Mouse (Mus musculus): ENCODE data around the gene Neb.

- TF ChIP-seq CTCF (IDR thresholded peaks at IDR 0.05; ENCODE audit: low read depth, low read length) (no peak), POLR2A (IDR thresholded peaks at IDR 0.05; ENCODE audit: borderline replicate concordance, low read depth, low read length) (no peak)
These were observed 42.9 kb upstream of the Neb start for GRCm38 (mm10) chr2:52421197-52421596.
